Mouse (Mus musculus) B cell, adult 2 months (primary cell): ENCODE results near the gene Shmt2.

ENCODE experiments used
- DNase-seq, 2 experiments: peaks; one replicate each; pipeline ENCODE4 v3.0.0; 2022

Gene Shmt2

DNA sequence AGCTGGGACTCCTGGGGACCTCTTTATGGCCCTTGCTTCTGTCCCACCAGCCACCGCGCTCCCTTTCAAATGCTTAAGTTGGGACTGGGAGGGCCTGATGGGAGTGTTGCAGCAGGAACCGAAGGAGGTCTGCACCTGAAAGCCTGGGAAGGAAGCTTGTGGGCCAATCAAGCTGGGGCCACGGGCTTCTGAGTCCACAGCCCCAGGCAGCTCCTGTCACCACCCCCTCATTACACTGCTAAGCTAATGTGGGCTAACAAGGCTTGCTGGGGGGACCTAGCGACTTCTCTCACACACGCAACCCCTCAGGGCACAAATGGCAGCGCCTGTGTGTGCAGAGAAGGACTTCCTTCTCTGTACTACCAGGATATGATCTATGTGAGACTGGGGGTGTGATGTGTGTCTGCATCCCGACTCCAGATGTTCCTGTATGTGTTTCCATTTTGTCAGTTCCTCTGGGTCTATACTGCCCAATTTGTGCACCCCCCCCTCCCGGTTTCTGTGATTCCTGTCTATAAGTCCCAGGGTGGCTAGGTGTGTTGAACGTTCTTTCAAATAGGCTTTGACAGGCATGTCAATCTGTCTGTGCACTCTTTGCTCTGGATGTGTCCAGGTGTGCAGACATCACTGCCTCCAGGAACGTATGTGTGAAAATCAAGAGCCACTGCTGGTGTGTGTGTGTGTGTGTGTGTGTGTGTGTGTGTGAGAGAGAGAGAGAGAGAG is 11.2 kb downstream of the Shmt2 start:
- peak in 1 of 2 experiments; percentile 28 for DNase-seq

GRCm38 (mm10) chr10:127509837-127510701 is 12.2 kb downstream of the Shmt2 start:
- DNase-seq = no peak

DNA sequence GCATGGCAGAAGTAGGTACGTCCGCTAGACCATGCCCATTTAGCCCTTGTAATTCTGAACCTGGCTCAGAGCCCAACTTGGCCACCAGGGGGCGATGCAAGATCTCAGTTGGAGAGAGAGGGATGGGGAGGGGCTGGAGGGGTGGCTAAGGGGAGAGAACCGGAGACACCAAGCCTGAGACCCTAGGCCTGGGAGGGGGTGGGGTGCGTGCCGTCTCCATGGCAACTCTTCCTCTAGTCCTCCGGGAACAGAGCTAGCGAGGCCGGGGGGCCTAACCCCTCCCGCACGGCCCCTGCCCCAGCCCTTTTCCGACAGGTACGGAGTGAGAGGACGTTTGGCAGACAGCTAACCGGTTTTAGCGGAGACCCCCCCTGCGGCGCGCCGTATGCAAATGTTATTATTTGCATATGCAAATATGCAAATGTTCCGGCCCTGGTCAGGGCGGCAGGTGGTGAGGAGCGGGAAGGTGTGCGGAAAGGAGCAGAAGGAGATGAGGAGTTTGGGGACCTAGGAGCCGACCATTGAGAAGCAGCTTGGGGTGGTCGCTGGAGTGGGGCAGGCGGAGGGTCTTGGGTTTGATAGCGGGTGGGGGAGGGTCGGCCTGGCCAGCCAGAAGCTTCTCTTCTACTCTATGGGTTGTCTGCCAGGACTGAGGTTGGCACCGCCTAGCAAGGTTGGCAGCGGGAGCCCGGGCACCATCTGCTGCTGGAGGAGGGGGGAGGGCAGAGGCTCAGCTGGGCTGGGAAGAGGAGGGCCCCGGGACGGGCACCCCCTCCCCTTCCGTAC is 13.0 kb downstream of the Shmt2 start:
- peak; percentile 93 for DNase-seq

DNA sequence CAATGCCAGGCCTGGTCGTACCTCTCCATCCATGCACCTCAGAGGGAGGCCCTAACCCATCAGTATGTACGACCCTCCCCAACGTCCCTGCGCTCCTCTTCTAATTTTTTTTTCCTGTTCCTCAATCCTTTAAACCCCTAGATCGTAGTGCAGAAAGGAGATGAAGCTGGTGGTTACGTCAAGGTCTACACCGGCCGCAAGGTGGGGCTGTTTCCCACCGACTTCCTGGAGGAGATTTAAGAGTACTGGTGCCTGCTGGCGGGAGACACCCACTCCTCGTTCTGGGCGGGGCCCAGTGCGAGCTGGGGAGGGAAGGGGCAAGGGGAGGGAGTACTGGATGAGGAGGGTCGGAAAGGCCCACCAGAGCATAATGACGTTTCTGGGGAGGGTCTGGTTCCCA is 14.0 kb downstream of the Shmt2 start:
- DNase-seq = peak; percentile 87 to 88

DNA sequence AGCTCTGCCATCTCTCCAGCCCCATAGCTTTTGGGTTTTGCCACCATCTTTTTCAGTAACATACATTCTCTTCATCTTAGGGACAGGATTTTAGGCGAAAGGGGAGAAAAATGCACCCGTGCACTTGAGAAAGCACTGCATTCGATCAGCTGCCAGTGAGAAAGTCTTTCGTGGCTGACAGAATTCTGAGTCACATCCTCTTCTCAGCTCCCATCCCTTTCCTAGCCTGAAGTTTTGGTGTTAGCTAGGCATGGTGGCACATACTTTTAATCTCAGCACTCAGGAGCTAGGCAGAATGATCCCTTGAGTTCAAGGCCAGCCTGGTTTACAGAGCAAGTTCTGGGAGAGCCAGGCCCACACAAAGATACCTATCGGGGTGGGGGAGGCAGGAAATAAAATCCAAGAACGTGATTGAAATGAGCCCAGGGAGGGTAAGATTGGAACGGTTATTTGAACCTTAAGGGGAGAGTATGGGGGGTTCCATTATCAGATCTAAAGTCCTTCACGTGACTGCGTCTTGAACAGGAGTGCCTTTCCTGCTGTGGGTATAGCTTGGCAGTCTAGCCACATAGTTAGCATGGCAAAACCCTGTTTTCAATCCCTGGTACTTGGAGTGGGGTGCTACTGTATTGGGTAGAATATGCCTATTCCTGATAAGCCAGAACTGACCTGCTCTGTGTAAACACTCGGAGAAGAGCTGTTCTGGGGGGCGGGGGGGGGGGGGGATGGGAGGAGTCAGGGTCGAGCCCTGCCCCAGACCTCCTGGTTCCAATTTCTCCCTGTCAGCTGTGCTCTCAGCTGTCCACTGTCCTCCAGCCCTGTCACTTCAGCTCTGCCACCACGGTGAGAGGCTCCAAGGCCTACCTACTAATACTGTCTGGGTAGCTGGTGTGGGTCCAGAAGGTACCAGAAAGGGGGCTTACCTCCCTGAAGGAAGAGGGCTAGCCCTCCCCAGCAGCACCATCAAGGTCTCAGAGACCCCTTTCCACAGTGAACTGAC is 21.1 kb downstream of the Shmt2 start, which contains the start of gene Stac3:
TSS of gene Stac3 (plus strand) at position 793 of the 1,000 bp plus-strand sequence.
- DNase-seq = no peak

DNA sequence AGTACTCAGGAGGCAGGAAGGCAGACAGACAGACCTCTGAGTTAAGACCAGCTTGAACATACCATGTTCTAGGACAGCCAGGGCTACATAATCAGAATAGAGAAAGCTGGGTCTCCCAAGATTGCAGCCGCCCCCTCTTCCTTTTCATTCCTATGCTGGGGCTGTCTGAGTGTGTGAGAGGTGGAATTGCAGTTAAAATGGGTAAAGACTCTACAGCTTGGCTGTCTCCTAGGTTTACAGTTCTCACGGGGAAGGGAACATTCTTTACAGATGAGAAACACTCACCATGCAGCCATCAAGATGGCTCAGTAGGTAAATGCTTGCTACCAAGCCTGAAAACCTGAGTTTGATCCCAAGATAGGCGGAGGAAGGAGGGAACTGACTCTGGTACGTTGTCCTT is 22.2 kb downstream of the Shmt2 start:
- DNase-seq = no peak

DNA sequence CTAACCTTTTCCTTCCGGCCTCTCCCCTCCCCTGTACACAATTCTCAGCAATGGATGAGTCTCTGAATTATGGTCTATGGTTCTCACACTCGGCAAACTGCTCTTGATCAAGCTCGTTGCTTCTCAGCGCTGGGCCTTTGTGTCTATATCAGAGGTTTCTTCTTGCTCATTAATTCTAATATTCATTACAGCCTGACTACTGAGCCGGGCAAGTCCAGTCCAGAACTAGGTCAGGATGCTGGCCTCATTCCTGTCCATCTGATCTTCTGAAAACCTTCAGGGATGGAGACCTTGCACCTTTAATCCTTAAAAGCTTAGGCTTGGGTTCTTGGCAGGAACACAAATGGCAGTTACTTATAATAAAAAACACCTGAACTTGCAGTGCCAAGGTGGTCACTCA is 22.7 kb downstream of the Shmt2 start:
- DNase-seq = no peak

- DNase-seq = no peak
Observed at GRCm38 (mm10) chr10:127496156-127496555, 26.1 kb downstream of the Shmt2 start.

- DNase-seq = no peak
Observed at GRCm38 (mm10) chr10:127492118-127492517, 30.1 kb downstream of the Shmt2 start.

DNA sequence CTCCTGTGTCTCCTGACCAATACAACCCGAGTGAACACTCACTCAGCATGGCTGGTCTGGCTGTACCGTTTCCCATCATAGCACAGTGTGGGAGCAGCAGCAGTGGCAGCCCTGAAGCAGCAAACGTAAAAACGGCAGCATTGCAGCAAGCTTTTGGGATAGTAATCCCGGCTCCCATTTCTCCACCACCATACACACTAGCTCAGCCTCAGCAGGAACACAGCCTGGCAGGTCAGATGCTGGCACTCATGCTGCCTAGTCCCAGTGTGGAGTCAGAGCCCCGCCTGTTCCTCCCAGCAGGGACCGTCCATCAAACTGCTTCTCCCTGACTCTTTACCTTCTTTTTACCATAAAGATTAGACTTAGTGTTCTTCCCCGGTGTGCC is 31.1 kb downstream of the Shmt2 start:
- DNase-seq = no peak

DNA sequence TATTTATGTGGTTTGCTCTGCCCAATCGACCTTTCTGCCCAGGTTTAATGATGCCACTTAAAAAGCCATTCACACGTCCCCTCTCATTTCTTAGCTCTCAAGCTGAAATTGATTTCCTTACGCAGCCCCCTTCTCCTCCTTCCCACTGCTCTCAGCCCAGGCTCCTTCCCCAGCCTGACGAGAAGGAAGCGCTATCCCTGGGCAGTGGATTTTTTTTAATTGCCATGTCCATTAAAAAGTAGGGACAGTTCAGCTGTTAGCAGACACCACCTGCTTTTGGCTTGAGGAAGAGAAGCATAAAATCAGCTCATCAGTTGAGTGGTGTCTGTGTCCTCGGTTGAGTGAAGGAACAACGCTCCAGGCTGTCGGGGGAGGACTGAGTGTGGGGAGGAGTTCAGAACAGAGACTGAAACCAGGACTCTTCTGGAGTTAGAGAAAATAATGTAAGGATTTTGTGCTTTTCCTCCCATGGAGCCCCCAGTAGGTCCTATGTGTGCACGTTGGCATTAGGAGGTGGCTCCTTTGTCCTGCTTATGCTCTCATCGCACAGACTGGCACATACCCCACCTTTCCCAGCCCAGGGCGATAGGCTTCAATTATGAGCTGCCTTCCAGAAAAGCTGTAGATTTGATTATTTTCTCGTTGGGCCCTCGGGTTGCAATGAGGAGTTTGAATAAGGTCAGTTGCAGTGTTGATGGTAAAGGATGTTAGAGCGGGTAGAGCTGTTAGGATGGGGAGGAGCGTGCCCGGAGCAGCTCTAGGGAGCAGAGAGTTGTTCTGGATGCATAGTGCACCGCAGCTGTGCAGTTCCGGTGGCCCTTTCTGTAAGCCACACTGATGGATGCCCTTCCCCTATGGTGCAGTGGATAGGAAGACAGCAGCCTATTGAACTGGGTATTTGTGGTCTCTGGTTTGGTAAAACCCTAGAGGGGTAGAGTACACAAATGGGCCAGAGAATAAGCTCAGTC is 31.8 kb downstream of the Shmt2 start:
- DNase-seq = no peak

GRCm38 (mm10) chr10:127488856-127489255 is 33.4 kb downstream of the Shmt2 start:
- no peak for DNase-seq

GRCm38 (mm10) chr10:127485235-127485634 is 37.0 kb downstream of the Shmt2 start:
- no peak for DNase-seq

DNA sequence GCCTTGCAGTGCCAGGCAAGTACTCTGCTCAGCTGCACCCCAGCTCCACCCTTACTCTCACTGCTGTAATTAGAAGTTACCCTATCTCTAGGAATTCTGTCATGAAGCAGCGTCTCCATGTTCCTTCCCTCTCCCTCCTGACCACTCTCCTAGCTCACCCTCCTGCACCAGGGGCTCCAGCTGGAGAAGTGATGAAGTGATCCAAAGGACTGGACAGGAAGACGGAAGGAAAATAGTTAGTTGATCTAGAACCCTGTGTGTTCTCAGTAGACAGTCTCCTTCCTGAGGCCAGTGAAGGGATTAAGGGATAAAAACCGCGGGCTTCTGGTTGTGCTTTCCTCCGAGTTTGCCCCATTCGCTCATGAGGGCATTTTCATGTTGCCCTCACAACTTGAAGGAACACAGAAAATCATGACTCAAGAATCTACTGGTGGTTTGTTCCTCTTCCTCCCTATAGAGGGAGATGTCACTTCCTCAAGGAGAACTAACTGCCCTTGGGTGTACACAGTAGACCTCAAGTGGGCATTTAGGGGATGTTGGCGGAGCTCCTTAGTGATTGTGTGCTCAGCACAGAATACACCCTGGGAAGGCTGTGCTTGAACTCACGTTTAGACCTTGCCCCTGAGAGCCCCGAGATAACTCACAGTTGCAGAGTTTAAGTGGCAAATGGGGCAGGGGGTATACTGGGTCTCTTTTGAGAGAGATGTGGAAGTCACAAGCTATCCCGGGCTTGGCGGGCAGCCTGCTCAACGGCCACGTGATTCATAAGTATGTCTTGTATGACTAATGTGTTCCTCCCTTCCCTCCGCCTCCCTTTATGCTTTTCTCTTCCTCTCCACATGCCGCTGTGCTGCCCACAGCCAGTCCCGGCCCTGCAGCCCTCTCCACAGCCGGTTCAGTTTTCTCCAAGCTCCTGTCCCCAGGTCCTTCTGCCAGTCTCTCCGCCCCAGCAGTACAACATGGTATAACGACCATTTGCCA is 41.1 kb downstream of the Shmt2 start:
- no peak for DNase-seq

GRCm38 (mm10) chr10:127479131-127479530 is 43.1 kb downstream of the Shmt2 start:
- DNase-seq = peak in 1 of 2 experiments; percentile 8

DNA sequence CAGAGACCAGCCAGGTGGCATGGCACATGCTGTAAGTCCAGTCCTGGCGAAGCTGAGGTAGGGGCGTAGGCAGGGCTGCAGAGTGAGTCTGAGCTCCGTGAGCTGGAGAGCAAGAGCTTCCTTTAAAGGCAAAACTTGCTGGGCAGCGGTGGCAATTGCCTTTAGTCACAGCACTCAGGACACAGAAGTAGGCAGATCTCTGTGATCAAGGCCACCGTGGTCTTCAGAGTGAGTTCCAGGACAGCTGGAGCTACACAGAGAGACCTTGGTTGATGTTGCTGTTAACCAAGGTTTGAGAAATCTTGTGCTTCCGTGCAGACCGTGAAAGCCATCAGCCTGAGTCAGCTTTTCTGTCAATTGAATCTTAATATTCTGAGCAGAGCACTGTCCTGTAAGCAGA is 44.9 kb downstream of the Shmt2 start:
- no peak for DNase-seq

DNA sequence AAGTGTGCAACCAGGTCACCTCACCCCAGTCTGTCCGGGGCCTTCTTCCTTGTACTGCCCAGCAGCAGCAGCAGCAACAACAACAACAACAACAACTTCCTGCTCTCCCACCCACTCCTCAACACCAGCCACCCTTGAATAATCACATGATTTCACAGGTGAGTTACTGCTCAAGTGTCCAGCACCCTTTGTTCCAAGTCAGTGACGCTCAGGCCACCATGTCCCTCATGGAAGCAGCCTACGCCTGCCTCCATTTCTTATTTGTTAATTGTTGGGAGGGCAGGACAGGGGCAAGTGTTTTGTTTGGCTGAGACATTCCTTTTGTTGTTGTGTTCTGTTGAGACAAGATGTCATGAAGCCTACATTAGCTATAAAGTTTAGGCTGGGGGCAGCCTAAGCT is 45.7 kb downstream of the Shmt2 start:
- no peak for DNase-seq

GRCm38 (mm10) chr10:127475175-127475574 is 47.1 kb downstream of the Shmt2 start:
- no peak for DNase-seq

DNA sequence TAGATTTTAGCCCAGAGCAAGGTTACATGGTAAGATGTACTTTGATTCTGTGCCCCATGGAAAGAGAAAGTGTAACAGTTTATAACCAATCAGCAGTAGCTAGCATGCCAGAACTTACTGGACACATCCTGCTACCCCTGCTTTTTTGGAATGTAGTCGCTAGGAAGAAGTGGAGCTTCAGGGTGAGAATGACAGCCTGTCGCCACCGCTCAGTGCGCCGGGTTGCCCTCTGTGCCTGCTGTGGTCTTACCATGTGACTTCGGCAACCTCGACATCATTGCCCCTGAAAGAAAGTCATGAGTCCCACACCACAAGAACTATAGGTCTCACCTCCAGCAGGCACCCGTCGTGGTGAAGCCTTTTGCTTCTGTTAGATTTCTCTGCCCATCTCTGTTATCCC is 49.5 kb downstream of the Shmt2 start:
- DNase-seq = no peak
